Mouse (Mus musculus) forebrain, embryonic 15.5 days (tissue): ENCODE data around the gene Spsb3. TPM values are rescaled to one million over a fixed set of nuclear protein-coding genes. Genes with fewer than 3 reads are reported as not detected.

ENCODE experiments used
- ATAC-seq: fragments of 200-750 bp; cut with Nextera tagmentation; replicated peaks from 2 replicates; pipeline ENCODE4 v1.8.0; 2017; ENCODE audit warnings: mild to moderate bottlenecking, moderate TSS enrichment, moderate library complexity
- H3K27ac ChIP-seq: fragments of 300-500 bp; sonication (generic); replicated peaks from 2 replicates; pipeline ENCODE4 v1.5.1; 2015; ENCODE audit warnings: mild to moderate bottlenecking, inconsistent platforms
- H3K27me3 ChIP-seq: fragments of 300-500 bp; sonication (generic); 2 replicates; pipeline ENCODE4 v1.6.1; 2015; ENCODE audit warnings: inconsistent platforms
- H3K36me3 ChIP-seq: fragments of 300-500 bp; sonication (generic); 2 replicates; pipeline ENCODE4 v1.6.1; 2015; ENCODE audit warnings: mild to moderate bottlenecking, inconsistent platforms
- H3K4me1 ChIP-seq: fragments of 300-500 bp; sonication (generic); 2 replicates; pipeline ENCODE4 v1.6.1; 2015; ENCODE audit warnings: inconsistent platforms
- H3K4me2 ChIP-seq: fragments of 300-500 bp; sonication (generic); replicated peaks from 2 replicates; pipeline ENCODE4 v1.6.1; 2015; ENCODE audit warnings: mild to moderate bottlenecking, inconsistent platforms
- H3K4me3 ChIP-seq: fragments of 300-500 bp; sonication (generic); 2 replicates; pipeline ENCODE4 v1.5.1; 2015; ENCODE audit warnings: mild to moderate bottlenecking, inconsistent platforms
- H3K9ac ChIP-seq: fragments of 300-500 bp; sonication (generic); replicated peaks from 2 replicates; pipeline ENCODE4 v1.6.1; 2015; ENCODE audit warnings: mild to moderate bottlenecking, inconsistent platforms
- H3K9me3 ChIP-seq: fragments of 300-500 bp; sonication (generic); 2 replicates; pipeline ENCODE4 v1.6.1; 2016; ENCODE audit warnings: inconsistent platforms
- WGBS: fragments of 180-500 bp; shearing (Covaris S2); methylation state at CpG from one replicate; pipeline ENCODE4 v1.1.7; 2015; ENCODE audit warnings: mixed read lengths; 5-methylcytosine and 5-hydroxymethylcytosine counted together
- polyA plus RNA-seq: library from polyadenylated mRNA; unstranded; fragments of >200 nt; fragmentation: Nextera tagmentation; extraction: Ambion mirVana; gene quantifications from 2 replicates; pipeline ENCODE4 v1.2.1, GENCODE M21; 2015

Gene Spsb3
- polyA plus RNA-seq, 1 experiment from 2014 or later: 81.5 TPM

DNA sequence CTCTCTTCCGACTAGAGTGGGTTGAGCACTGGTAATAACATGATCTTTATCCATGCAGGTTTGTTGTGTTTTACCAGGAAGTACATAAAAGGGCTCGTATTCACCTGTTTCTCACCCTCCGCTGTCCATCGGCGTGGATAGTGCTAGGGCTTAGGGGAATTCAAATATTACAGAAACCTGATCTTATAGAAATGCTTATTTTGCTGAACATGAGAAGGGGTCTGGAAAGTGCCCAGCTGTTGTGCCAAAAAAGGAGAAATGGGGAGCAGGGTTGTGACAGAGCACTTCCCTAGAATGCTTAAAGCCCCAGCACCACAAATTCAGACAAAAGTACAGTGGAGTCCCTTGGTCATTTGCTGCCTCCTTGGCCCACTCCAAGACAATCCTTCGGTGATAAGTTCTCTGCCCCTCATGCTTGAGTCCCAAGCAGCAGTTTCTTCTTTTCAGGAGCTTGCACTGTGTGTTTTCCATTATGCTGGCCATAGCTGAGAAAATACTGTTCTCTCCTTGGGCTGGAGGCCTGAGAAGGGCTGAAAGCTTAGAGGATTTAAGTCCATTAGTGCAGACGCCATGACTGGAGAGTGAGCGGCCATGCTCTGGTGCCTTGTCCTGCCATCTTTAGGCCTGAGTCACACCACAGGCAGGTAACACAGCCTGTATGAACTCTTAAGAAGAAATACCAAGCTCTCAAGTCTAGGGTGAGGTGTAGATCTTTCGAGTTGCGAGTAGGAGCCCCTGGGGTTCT lies 34.9 kb upstream of the Spsb3 start:
- Histone ChIP-seq H3K27ac (no peak overlapping the region), H3K27me3 (no peaks in the 10 kb centered on the region), H3K36me3 (peaks cover 11% of the 10 kb centered on the region), H3K4me3 (peak overlapping the region; percentile 80), H3K9ac (peak overlapping the region; percentile 75; the same call in 1 of the 2 replicates), H3K4me2 (peak overlapping the region; percentile 97), H3K4me1 (peaks cover 27% of the 10 kb centered on the region), H3K9me3 (no peaks in the 10 kb centered on the region)
- ATAC-seq: no peak
- WGBS: 79% methylated on average over 10 of the region's 10 CpGs

DNA sequence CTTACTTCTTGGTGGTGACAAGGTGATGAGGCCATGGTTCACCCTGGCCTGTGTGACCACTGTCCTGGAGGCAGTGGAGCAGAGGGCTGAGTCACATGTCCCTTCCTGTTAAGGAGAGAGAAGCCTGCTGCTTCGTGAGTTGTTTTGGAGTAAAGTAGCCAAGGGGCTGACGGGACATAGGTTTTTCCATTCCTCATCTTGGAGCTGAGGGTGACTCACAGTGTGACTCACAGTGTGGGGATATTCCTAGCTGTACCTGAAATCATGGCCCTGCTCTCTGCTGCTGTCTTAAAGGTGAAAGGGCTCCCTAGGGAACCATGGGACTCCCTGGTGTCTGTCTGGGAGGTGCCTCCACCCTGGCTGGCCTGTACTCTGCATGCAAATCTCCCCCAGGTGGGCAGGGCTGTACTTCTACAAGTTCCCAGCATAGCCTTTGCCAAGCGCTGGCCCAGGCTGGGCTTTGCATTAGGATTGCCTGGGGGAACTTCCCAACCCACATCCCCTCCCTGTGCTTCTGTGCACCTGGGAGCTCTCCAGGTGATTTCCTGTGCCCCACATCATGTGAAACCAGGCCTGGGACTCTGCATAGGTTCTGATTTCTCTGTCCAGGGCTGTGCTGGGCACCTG lies 30.5 kb upstream of the Spsb3 start:
- Histone ChIP-seq H3K9ac (no peak overlapping the region), H3K36me3 (peaks cover 11% of the 10 kb centered on the region), H3K27me3 (no peaks in the 10 kb centered on the region), H3K27ac (no peak overlapping the region), H3K4me2 (no peak overlapping the region), H3K4me1 (peaks cover 8% of the 10 kb centered on the region), H3K9me3 (no peaks in the 10 kb centered on the region), H3K4me3 (no peak overlapping the region)
- no peak for ATAC-seq
- WGBS: 87% methylated on average over 3 of the region's 3 CpGs

DNA sequence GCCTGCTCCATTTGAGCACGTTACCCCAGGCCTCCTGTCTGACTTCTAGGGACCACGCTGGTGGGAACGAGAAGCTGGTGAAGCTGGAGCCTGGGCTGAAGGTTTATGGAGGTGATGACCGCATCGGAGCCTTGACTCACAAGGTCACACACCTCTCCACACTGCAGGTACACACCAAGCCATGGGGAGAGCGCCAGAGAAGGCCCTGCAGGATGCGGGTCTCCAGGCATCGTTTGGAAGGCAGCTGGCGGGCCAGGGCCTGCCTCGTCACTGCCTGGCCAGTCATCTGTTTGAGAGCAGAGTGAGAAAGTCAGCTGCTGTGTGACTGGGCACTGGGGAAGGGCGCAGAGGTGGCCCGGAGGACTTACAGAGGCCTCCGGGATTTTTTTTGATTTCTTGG lies 29.9 kb upstream of the Spsb3 start:
- Histone ChIP-seq H3K4me2 (no peak overlapping the region), H3K27me3 (no peaks in the 10 kb centered on the region), H3K4me3 (no peak overlapping the region), H3K36me3 (peaks cover 15% of the 10 kb centered on the region), H3K4me1 (0 out of 2 replicates have a peak, but pooled peaks cover 2% of the 10 kb centered on the region), H3K27ac (no peak overlapping the region), H3K9ac (no peak overlapping the region), H3K9me3 (no peaks in the 10 kb centered on the region)
- 90% methylated on average over 13 of the region's 13 CpGs for WGBS
- ATAC-seq: no peak

DNA sequence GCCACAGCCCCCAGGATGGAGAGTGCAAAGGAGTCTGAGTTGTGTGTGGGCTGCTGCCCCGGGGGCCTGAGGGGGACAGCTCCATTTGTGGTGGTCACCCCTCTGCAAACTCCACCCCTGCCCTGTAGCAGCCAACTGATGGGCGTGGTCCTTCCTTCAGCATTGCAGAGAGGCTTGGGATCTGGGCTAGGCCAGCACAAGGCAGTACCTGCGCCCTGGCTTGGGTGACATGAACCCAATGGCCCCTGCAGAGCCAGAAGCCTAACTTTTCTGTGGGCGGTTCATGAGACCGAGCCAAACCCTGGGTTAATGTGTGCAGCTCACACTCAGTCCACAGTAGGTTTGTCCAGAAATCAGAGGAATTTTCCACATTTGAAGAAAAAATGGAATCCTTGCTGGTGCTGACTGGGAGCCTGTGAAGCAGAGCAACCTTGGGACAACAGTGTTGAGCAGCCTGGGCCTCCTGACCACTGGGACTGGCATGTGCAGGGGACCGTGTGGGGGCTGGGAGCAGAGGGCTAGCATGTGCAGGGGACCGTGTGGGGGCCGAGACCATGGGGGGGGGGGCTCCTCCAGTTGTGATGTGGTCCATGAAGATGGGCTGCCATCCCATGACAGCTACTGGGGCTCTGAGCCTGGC lies 28.5 kb upstream of the Spsb3 start:
- no peak overlapping the region for H3K4me3 ChIP-seq
- H3K36me3 ChIP-seq: peaks cover 25% of the 10 kb centered on the region
- H3K9me3 ChIP-seq: no peaks in the 10 kb centered on the region
- no peaks in the 10 kb centered on the region for H3K4me1 ChIP-seq
- H3K27me3 ChIP-seq: no peaks in the 10 kb centered on the region
- H3K27ac ChIP-seq: no peak overlapping the region
- no peak overlapping the region for H3K9ac ChIP-seq
- H3K4me2 ChIP-seq: no peak overlapping the region
- ATAC-seq: no peak
- 85% methylated on average over 8 of the region's 8 CpGs for WGBS

- no peaks in the 10 kb centered on the region for H3K4me1 ChIP-seq
- H3K4me3 ChIP-seq: no peak overlapping the region
- H3K27me3 ChIP-seq: no peaks in the 10 kb centered on the region
- H3K4me2 ChIP-seq: no peak overlapping the region
- WGBS: 84% methylated on average over 6 of the region's 6 CpGs
- no peak overlapping the region for H3K9ac ChIP-seq
- H3K9me3 ChIP-seq: no peaks in the 10 kb centered on the region
- H3K27ac ChIP-seq: no peak overlapping the region
- peaks cover 23% of the 10 kb centered on the region for H3K36me3 ChIP-seq
- no peak for ATAC-seq
Observed at GRCm38 (mm10) chr17:24858967-24859366, 27.5 kb upstream of the Spsb3 start.

- Histone ChIP-seq H3K9me3 (no peaks in the 10 kb centered on the region), H3K4me3 (no peak overlapping the region), H3K9ac (no peak overlapping the region), H3K4me1 (no peaks in the 10 kb centered on the region), H3K27me3 (no peaks in the 10 kb centered on the region), H3K36me3 (peaks cover 22% of the 10 kb centered on the region), H3K27ac (no peak overlapping the region), H3K4me2 (no peak overlapping the region)
- no peak for ATAC-seq
- 89% methylated on average over 8 of the region's 8 CpGs for WGBS
Observed at GRCm38 (mm10) chr17:24860076-24860475, 26.4 kb upstream of the Spsb3 start.

DNA sequence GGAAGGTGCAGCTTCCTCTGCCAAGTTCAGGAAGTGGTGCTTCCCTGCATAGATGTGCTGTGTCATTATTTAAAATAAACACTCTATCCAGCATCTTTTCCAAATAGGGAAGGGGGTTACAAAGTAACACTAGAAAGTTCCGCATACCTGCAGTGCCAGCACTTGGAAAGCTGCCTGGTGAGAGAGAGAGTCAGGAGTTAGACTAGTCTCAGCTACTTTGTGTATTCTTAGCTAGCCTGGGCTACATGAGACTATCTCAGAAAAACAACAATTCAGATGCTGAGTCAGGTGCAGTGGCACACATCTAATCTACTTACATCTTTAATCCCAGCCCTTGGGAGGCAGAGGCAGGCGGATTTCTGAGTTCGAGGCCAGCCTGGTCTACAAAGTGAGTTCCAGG lies 24.7 kb upstream of the Spsb3 start:
- Histone ChIP-seq H3K27ac (no peak overlapping the region), H3K9me3 (no peaks in the 10 kb centered on the region), H3K4me3 (no peak overlapping the region), H3K4me1 (no peaks in the 10 kb centered on the region), H3K9ac (no peak overlapping the region), H3K36me3 (peaks cover 22% of the 10 kb centered on the region), H3K27me3 (no peaks in the 10 kb centered on the region), H3K4me2 (no peak overlapping the region)
- 87% methylated on average over 3 of the region's 3 CpGs for WGBS
- no peak for ATAC-seq

DNA sequence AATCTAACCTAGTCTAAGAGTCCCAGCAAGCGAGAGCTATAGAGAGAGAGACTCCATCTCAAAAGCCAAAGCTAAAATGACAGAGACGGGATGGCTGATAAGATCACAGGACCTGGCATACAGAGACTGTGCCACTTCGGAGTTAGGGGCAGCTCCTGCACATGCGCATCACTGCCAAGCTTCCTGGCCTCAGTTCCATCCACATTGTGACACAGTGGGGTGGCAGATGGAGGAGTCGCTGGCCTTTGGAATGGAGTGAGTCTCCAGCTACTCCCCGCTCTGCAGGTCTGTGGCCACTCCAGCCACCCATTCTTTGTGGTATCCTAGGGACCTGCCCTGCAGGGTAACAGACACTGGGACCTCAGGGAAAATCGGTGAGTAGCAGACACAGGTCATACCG lies 20.7 kb upstream of the Spsb3 start, which contains the start of gene Igfals:
Gene Igfals (plus strand): TSS at position 222 of the 400 bp plus-strand sequence.
- no peaks in the 10 kb centered on the region for H3K27me3 ChIP-seq
- WGBS: 91% methylated on average over 8 of the region's 8 CpGs
- H3K36me3 ChIP-seq: peaks cover 22% of the 10 kb centered on the region
- H3K4me2 ChIP-seq: no peak within 1 kb of the TSS
- ATAC-seq: no peak
- no peaks in the 10 kb centered on the region for H3K9me3 ChIP-seq
- H3K4me1 ChIP-seq: no peaks in the 10 kb centered on the region
- no peak within 1 kb of the TSS for H3K27ac ChIP-seq
- no peak within 1 kb of the TSS for H3K9ac ChIP-seq
- no peak within 1 kb of the TSS for H3K4me3 ChIP-seq

- H3K9me3 ChIP-seq: no peaks in the 10 kb centered on the region
- no peak for ATAC-seq
- no peak overlapping the region for H3K27ac ChIP-seq
- WGBS: 94% methylated on average over 10 of the region's 10 CpGs
- H3K36me3 ChIP-seq: peaks cover 9% of the 10 kb centered on the region; the same call in 1 of the 2 replicates
- no peak overlapping the region for H3K4me3 ChIP-seq
- no peak overlapping the region for H3K4me2 ChIP-seq
- H3K4me1 ChIP-seq: no peaks in the 10 kb centered on the region
- H3K27me3 ChIP-seq: no peaks in the 10 kb centered on the region
- H3K9ac ChIP-seq: no peak overlapping the region
Observed at GRCm38 (mm10) chr17:24867914-24868313, 18.5 kb upstream of the Spsb3 start.

DNA sequence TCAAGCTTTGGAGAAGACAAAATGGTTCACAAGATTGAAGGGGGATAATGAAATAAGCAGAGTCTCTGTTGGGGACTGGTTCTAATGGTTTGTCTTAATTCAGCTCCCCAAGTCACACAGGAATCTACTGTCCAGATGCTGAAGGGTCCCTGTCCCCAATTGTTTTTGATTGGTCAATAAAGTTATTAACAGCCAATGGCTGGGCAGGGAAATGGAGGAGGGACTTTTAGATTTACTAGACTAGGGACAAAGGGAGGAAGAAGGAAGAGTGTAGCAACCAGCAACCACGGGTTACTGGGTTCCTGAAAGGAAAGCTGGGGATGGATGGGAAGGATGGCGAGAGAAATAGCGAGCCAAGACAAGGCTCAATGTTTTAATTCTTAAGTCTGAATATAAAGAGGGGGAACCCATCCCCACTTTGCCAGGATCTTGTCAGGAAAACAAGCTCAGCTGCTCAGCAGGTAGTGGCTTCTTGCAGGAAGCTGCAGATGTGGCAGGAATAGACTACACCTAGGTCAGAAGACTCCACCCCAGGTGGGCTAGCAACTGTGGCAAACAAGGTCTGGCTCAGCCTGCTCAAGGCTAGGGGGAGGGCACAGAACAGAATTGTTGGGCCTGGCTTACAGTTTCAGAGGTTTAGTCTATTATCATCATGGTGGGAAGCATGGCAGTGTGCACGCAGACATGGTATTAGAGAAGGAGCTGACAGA lies 12.6 kb upstream of the Spsb3 start:
- Histone ChIP-seq H3K36me3 (no peaks in the 10 kb centered on the region), H3K27ac (no peak overlapping the region), H3K4me2 (no peak overlapping the region), H3K4me1 (no peaks in the 10 kb centered on the region), H3K9me3 (no peaks in the 10 kb centered on the region), H3K4me3 (no peak overlapping the region), H3K9ac (no peak overlapping the region), H3K27me3 (no peaks in the 10 kb centered on the region)
- ATAC-seq: no peak
- 59% methylated on average over 4 of the region's 4 CpGs for WGBS

GRCm38 (mm10) chr17:24874405-24874745 lies 12.1 kb upstream of the Spsb3 start:
- Histone ChIP-seq H3K4me3 (no peak overlapping the region), H3K9me3 (no peaks in the 10 kb centered on the region), H3K4me2 (no peak overlapping the region), H3K4me1 (no peaks in the 10 kb centered on the region), H3K27me3 (no peaks in the 10 kb centered on the region), H3K36me3 (no peaks in the 10 kb centered on the region), H3K9ac (no peak overlapping the region), H3K27ac (no peak overlapping the region)
- no peak for ATAC-seq
- WGBS: 46% methylated on average over 1 of the region's 1 CpGs

- WGBS: 80% methylated on average over 8 of the region's 8 CpGs
- H3K9me3 ChIP-seq: no peaks in the 10 kb centered on the region
- H3K27ac ChIP-seq: no peak overlapping the region
- ATAC-seq: no peak
- no peaks in the 10 kb centered on the region for H3K4me1 ChIP-seq
- no peak overlapping the region for H3K4me3 ChIP-seq
- H3K9ac ChIP-seq: no peak overlapping the region
- H3K4me2 ChIP-seq: no peak overlapping the region
- H3K36me3 ChIP-seq: no peaks in the 10 kb centered on the region
- no peaks in the 10 kb centered on the region for H3K27me3 ChIP-seq
Observed at GRCm38 (mm10) chr17:24874989-24875388, 11.5 kb upstream of the Spsb3 start.
